Mouse (Mus musculus): ENCODE data around the gene Bicral.

The Bicral gene

GRCm38 (mm10) chr17:46751794-46752556 lies 106.3 kb downstream of the Bicral start, which contains the start of gene Cnpy3:
Gene Cnpy3 (minus strand): TSS chr17:46752214.
- DNase-seq (ENCODE audit: low spot score in 2 of 2), result peak; percentile 97 to 98

DNA sequence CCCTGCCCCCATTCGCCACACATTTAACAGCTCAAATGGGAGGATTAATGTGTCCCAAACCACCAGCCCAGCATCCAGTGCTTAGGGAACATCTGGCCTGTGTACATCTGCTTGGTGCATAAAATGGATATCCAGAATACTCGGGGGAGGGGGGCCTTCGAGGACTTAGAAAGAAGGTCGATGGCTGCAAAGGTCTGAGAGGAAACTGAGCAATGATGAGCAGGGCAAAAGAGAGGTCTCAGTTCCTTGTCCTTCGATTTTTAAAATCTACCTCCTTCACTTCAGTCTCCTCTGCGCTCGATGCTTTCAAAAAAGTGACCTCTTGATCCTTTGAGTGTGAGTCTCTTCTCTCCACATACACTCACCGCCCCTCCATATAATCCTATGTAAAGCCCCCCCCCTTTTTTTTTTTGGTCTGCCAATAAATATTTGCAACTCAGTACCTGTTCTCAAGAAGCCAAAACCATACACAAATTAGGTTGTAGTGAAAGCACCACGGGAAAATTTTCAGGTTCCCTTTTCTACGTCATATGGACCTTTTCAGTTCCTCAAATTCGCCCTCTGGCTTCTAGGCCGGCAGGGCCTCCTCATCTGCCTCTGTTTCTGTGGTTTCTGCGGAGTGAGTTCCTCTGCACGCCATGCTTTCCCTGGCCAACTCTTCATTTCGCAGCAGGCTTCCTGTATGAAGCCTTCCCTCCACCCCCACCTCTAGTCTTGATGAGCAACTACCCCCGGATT lies 107.1 kb downstream of the Bicral start:
- peak in 1 of 2 experiments; percentile 67 for DNase-seq (ENCODE audit: low spot score in 2 of 2)

DNA sequence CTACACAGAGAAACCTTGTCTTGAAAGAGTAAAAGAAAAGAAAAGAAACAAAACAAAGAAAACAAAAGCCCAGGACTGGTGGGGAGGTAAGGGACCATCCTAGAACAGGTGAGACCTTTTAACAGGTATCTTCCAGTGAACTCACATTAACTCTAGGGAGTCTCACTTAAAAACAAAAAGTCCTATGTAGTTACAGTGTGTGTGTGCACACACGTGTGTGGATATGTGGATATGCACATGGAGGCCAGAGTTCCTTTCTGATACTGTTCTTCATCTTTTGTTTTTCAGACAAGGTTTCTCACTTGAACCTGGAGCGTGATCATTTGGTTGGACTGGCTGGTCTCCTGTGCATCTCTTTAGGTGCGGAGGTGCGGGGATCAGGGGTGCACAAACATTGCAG lies 107.7 kb downstream of the Bicral start:
- no peak for DNase-seq (ENCODE audit: low spot score in 2 of 2)

DNA sequence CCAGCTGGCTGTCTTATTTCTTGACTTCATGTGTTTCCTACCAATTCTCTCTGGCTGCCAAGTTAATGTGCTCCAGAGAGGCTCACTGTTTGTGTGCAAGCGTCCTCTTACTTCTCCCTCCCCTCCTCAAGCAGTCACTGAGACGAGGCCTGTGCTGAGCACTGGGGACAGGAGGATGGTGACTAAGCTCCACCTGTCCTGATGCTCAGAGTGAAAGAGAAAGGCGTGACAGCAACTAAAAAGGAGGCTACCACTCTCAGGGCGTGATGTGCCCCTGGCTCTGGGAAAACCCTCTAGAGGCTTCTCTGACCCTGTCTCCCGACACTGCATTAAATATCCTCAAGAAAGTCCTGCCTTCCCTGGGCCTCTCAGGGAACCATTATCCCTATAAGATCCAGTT lies 109.0 kb downstream of the Bicral start:
- no peak for DNase-seq (ENCODE audit: low spot score in 2 of 2)
